Mouse (Mus musculus): ENCODE data around the gene Pitx3.
"Not testable (repeated sequence)": the region's sequence is repeated elsewhere in the genome, so short reads cannot be mapped to it uniquely, and the experiment has no call there.

The Pitx3 gene

GRCm38 (mm10) chr19:46131694-46132525 is 16.2 kb downstream of the Pitx3 start, which contains the start of gene Elovl3:
TSS of gene Elovl3 (plus strand) at chr19:46131897.
- DNase-seq (ENCODE audit: low read depth, low spot score): no peak

GRCm38 (mm10) chr19:46131283-46131682 is 16.8 kb downstream of the Pitx3 start:
- no peak for DNase-seq (ENCODE audit: low read depth, low spot score)

- DNase-seq (ENCODE audit: low read depth, low spot score): not testable (repeated sequence)
These were observed 18.4 kb downstream of the Pitx3 start for GRCm38 (mm10) chr19:46129737-46130136.

- DNase-seq (ENCODE audit: low read depth, low spot score): no peak
These were observed 21.8 kb downstream of the Pitx3 start for GRCm38 (mm10) chr19:46126301-46126700.

DNA sequence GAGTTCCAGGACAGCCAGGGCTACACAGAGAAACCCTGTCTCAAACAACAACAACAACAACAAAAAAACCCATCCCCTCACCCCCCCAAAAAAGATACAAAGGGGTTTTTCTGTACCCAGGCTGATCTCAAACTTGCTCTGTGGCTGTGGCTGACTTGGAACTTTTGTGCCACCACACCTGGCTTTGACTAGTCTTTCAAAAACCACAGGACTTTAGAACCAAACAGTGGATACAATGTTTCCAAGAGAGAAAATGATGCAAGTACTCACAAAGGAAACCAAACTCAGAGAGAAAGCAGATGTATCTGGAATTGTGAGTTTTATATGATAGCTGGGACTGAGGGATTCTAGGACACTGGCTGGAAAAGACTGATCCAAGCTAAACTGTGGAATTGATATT is 23.5 kb downstream of the Pitx3 start:
- DNase-seq (ENCODE audit: low read depth, low spot score): no peak

DNA sequence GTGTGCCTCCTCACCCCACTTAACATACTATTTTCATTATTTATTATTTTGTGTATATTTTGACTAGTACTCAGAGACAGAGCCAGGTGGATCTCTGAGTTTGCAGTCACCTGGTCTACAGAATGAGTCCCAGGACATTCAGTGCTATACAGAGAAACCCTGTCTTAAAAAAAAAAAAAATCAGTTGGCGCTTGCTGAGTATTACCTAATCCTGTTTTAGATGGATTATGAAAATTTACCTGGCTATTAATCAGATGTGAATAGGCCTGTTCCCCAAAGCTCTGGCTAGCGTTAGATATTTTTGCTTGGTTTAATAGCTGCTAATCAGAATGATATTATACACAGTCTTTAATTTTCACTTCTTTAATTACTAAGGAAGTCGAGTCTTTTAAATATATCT is 24.2 kb downstream of the Pitx3 start:
- DNase-seq (ENCODE audit: low read depth, low spot score): no peak

DNA sequence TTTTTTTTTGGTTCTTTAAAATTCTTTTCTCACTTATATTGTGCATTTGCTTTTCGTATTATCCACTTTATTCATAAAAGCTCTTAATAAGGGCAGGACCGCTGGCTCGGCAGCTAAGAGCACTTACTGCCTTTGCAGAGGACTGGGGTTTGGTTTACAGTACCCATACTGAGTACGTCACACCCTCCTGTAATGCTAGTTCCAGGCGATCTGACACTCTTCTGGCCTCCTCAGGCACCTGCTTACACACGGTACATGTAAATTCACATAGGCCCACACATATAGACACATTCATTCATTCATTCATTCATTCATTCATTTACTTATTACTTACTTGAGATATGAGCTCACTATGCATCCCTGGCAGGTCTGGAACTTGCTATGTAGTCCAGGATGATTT is 27.3 kb downstream of the Pitx3 start:
- DNase-seq (ENCODE audit: low read depth, low spot score): no peak

GRCm38 (mm10) chr19:46119458-46119857 is 28.7 kb downstream of the Pitx3 start:
- DNase-seq (ENCODE audit: low read depth, low spot score): no peak

DNA sequence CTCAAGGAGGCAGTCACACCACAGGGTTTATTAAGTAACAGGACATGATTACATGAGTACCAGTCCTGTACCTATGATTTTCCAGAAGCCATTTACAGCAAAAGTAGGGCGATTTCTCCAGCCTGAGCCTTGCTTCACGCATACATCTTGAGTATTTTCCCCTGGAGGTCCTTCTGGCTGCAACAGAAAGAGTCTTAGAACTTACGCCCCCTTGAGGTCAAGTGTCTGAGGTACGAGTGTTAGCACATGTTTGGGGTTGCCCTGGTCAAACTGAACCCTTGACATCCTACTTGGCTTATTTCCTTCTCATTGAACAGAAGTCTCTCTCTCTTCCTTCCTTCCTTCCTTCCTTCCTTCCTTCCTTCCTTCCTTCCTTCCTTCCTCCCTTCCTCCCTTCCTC is 33.5 kb downstream of the Pitx3 start:
- no peak for DNase-seq (ENCODE audit: low read depth, low spot score)

DNA sequence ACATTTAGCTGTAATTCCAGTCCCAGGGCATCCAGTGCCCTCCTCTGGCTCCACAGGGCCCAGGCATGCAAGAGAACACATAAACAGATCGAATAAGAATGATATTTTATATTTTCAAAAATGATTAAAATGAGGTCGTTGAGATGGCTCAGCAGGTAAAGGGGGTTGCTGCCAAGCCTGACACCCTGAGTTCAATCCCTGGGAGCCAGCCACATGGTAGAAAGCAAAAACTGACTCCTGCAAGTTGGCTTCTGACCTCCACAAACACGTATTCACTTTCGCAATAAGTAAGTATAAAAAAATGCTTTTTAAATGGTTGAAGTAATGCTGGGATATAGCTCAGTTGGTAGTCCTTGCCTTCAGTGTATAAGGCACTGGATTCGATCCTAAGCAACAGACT is 37.3 kb downstream of the Pitx3 start:
- no peak for DNase-seq (ENCODE audit: low read depth, low spot score)

DNA sequence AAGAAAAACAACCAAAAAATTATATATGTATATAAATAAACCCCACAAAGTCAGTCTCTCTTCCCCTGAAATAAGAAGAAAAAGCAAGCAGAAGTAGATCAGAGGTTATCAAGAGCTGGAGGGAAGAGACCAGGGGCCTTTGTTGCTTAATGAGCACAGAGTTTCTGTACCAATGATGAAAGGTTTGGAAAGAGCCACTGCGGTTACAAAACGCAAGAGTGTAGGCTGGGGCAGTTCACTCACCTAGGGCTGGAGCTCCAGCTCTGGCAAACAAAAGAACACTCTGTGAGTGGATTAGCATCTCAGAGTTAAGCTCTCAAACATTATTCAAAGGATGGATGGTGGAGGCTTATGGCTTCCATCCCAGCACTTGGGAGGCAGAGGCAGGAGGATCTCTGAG is 37.9 kb downstream of the Pitx3 start:
- no peak for DNase-seq (ENCODE audit: low read depth, low spot score)

GRCm38 (mm10) chr19:46104187-46104557 is 44.0 kb downstream of the Pitx3 start:
- DNase-seq (ENCODE audit: low read depth, low spot score): no peak

- no peak for DNase-seq (ENCODE audit: low read depth, low spot score)
These were observed 44.5 kb downstream of the Pitx3 start for GRCm38 (mm10) chr19:46103437-46104186.

DNA sequence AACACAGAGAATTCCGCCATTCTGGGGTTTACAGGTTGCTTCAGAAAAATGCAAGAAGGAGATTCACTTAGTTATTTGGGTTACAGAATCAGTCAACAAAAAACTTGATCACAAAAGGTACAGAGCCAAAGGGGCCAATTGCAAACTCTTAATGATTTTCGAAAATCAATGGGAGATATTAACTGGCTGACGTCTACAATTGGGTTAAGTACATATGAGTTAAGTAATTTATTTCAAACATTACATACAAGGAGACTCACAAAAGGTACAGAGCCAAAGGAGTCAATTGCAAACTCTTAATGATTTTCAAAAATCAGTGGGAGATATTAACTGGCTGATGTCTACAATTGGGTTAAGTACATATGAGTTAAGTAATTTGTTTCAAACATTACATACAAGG is 48.6 kb downstream of the Pitx3 start:
- no peak for DNase-seq (ENCODE audit: low read depth, low spot score)

GRCm38 (mm10) chr19:46096396-46096795 is 51.7 kb downstream of the Pitx3 start:
- no peak for DNase-seq (ENCODE audit: low read depth, low spot score)

GRCm38 (mm10) chr19:46095291-46095690 is 52.8 kb downstream of the Pitx3 start:
- no peak for DNase-seq (ENCODE audit: low read depth, low spot score)

DNA sequence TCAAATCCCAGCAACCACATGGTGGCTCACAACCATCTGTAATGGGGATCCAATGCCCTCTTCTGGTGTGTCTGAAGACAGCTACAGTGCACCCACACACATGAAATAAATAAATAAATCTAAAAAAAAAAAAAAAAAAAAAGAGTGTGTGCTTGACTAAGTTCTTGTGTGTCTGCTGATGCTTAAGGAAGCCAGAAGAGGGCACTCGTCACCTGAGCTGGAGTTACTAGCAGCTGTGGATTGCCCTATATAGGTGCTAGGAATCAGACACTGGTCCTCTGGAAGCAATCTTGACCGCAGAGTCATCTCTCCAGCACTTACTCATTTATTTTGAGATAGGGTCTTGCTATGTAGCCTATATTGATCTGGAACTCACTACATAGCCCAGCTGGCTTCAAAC is 54.0 kb downstream of the Pitx3 start:
- no peak for DNase-seq (ENCODE audit: low read depth, low spot score)

GRCm38 (mm10) chr19:46091641-46092040 is 56.5 kb downstream of the Pitx3 start:
- no peak for DNase-seq (ENCODE audit: low read depth, low spot score)

DNA sequence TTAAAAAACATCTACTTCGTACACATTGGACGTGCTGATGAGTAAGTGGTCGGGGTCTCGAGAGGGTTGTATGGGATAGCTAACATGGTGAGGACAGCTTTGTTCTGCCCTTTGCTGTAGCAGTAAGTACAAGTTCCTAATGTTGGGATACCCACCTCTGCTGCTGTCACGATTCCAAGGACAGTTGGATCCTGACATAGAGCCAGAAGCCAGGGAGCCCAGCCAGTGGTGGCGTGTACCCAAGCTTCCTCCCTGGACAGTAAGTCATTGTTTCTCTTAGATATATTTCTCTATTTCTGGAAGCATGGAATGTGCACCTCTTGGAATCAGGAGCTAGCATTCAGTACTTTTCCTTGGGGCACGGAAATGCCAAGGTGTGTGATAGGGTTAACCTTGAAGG is 60.3 kb downstream of the Pitx3 start:
- DNase-seq (ENCODE audit: low read depth, low spot score): no peak

DNA sequence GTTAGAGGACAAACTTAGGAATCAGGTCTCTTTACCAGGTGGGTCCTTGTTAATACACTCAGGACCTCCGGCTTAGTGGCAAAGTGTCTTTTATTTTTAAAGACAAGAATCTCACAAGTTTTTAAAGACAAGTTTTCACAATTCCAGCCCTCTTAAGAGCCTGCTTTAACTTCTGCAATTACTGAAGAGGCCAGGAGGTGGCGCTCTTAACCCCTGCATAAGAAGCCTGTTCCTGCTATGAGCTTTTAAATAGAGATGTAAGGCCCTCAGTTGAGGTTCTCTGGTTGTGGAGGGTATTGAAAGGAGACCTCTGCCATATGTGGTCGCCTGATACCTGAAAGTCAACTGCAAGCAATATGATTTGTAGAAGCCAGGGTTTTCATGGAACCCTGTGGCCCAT is 61.8 kb downstream of the Pitx3 start:
- DNase-seq (ENCODE audit: low read depth, low spot score): peak; percentile 30
